Mouse (Mus musculus) left cerebral cortex, postnatal 36 days (tissue): ENCODE measurements around the gene Tmprss11d. TPM values are rescaled to one million over a fixed set of nuclear protein-coding genes. Genes with fewer than 3 reads are reported as not detected.
"Not testable (repeated sequence)": the region's sequence is repeated elsewhere in the genome, so short reads cannot be mapped to it uniquely, and the experiment has no call there.

Experiments used
- DNase-seq, 2 experiments: peaks; one replicate each; pipeline ENCODE4 v3.0.0; 2021 to 2022; ENCODE audit warnings: low spot score in 2 of 2, mixed read lengths in 1 of 2
- intact Hi-C: fragments of 180-260 bp; cut with DNase I; formaldehyde crosslinking; loops from one replicate; pipeline ENCODE4 v1.15.1; 2025
- total RNA-seq, 2 experiments: library from RNA; stranded (reverse); gene quantifications; 2 replicates each; pipeline ENCODE4 v1.2.3; 2021

The Tmprss11d gene
- total RNA-seq, result not detected

- DNase-seq, result no peak
- intact Hi-C loops, result no loop called here
Observed at GRCm38 (mm10) chr5:86373320-86373719, at the start of gene Tmprss11d. TSS of gene Tmprss11d (minus strand) at chr5:86373420.

- intact Hi-C loops, result no loop called here
- no peak for DNase-seq
Observed at GRCm38 (mm10) chr5:86421323-86422028, 48.3 kb upstream of the Tmprss11d start.

GRCm38 (mm10) chr5:86419494-86419893 lies 46.3 kb upstream of the Tmprss11d start:
- DNase-seq, result no peak
- intact Hi-C loops, result no loop called here

GRCm38 (mm10) chr5:86414280-86414679 lies 41.1 kb upstream of the Tmprss11d start:
- intact Hi-C loops, result loop anchor here (5.0 kb wide), 2 partner anchors 62 to 222 kb away; no protein-coding TSS in a partner anchor
- DNase-seq, result no peak

- no peak for DNase-seq
- intact Hi-C loops, result loop anchor here (5.0 kb wide), 2 partner anchors 59 to 219 kb away; no protein-coding TSS in a partner anchor
Observed at GRCm38 (mm10) chr5:86410815-86411214, 37.6 kb upstream of the Tmprss11d start.

- no peak for DNase-seq
- intact Hi-C loops, result no loop called here
Observed at GRCm38 (mm10) chr5:86407941-86408340, 34.7 kb upstream of the Tmprss11d start.

GRCm38 (mm10) chr5:86407191-86407590 lies 34.0 kb upstream of the Tmprss11d start:
- intact Hi-C loops, result no loop called here

GRCm38 (mm10) chr5:86359412-86359985 lies 13.7 kb downstream of the Tmprss11d start:
- intact Hi-C loops, result no loop called here
- DNase-seq, result no peak

More at GRCm38 (mm10) chr5:86407191-86407590, 34.0 kb upstream of the Tmprss11d start:
- no peak for DNase-seq

- intact Hi-C loops, result loop anchor here (5.0 kb wide), 1 partner anchor 59 kb away; no protein-coding TSS in a partner anchor
- DNase-seq, result peak; percentile 3 to 9
Observed at GRCm38 (mm10) chr5:86352966-86353365, 20.3 kb downstream of the Tmprss11d start.

- DNase-seq, intact Hi-C loops: not testable (repeated sequence)
Observed at GRCm38 (mm10) chr5:86318018-86318956, 54.9 kb downstream of the Tmprss11d start.

- intact Hi-C loops, result no loop called here
- no peak for DNase-seq
Observed at GRCm38 (mm10) chr5:86306116-86306515, 67.1 kb downstream of the Tmprss11d start.

GRCm38 (mm10) chr5:86303877-86304276 lies 69.3 kb downstream of the Tmprss11d start:
- intact Hi-C loops, result no loop called here

GRCm38 (mm10) chr5:86289208-86289607 lies 84.0 kb downstream of the Tmprss11d start, which contains the start of gene Tmprss11c:
TSS of gene Tmprss11c (minus strand) at chr5:86289308.
- intact Hi-C loops, result no loop called here
- DNase-seq, result no peak

More at GRCm38 (mm10) chr5:86303877-86304276, 69.3 kb downstream of the Tmprss11d start:
- DNase-seq, result no peak

Other genes starting within 250 kb of the Tmprss11d start
- 10 to 100 TPM; 19.0 to 24.9 TPM for gene Uba6, start 200.6 kb downstream of the Tmprss11d start, total RNA-seq
- gene Gnrhr, start 175.5 kb downstream of the Tmprss11d start, total RNA-seq, result not detected
- gene Tmprss11c, start 84.1 kb downstream of the Tmprss11d start, total RNA-seq, result not detected
- under 1 TPM in 1 of 2 experiments, not detected in 1; 0.12 TPM for gene Tmprss11a, start 95.6 kb upstream of the Tmprss11d start, total RNA-seq
- gene Tmprss11g, start 145.2 kb upstream of the Tmprss11d start, total RNA-seq, result not detected